ENCODE assay signal across 15 mouse cellular contexts in genomic region chr3:152054260-152054659, GRCm38 (mm10).
DNase-seq lines count a peak whose midpoint lies in the region; ATAC-seq and TF ChIP-seq lines count a peak whose summit lies in the region.
"Had no signal": no experiment of that assay in that cellular context is flagged by ENCODE, and none has a peak within 500 bp of the region (broad histone marks: within the 10 kb centered on the region; RNA-seq: fewer than 3 reads in every experiment).

No protein-coding gene starts in this region.

- H3K9ac ChIP-seq in heart, embryonic 11.5 days (ENCODE audit: low read depth, low read length): no peak overlapping the region
- no peak overlapping the region for H3K9ac ChIP-seq in lung, postnatal 0 days (replicated peaks; ENCODE audit: low read depth)
- no peak overlapping the region for H3K9ac ChIP-seq in intestine, embryonic 15.5 days
- H3K9ac ChIP-seq: embryonic facial prominence, embryonic 13.5 days; forebrain, embryonic 12.5 days; hindbrain, embryonic 15.5 days; kidney, embryonic 15.5 days; liver, embryonic 13.5 days; midbrain, embryonic 13.5 days had no signal

- no peak overlapping the region for H3K4me2 ChIP-seq in heart, embryonic 11.5 days
- no peak overlapping the region for H3K4me2 ChIP-seq in lung, postnatal 0 days (replicated peaks; ENCODE audit: low read depth, low read length)
- H3K4me2 ChIP-seq in intestine, embryonic 15.5 days (replicated peaks): no peak overlapping the region
- H3K4me2 ChIP-seq: embryonic facial prominence, embryonic 13.5 days; forebrain, embryonic 12.5 days; hindbrain, embryonic 15.5 days; kidney, embryonic 15.5 days; liver, embryonic 13.5 days; midbrain, embryonic 13.5 days had no signal

- intact Hi-C loops in heart, postnatal 36 days (cut with DNase I): no loop called here

- no peaks in the 10 kb centered on the region for H3K27me3 ChIP-seq in heart, embryonic 11.5 days (ENCODE audit: control insufficient read depth, insufficient read depth, low read length)
- no peaks in the 10 kb centered on the region for H3K27me3 ChIP-seq in lung, postnatal 0 days (replicated peaks; ENCODE audit: insufficient read depth, low read length)
- no peaks in the 10 kb centered on the region for H3K27me3 ChIP-seq in intestine, embryonic 15.5 days (replicated peaks)
- H3K27me3 ChIP-seq: embryonic facial prominence, embryonic 13.5 days; forebrain, embryonic 12.5 days; hindbrain, embryonic 15.5 days; kidney, embryonic 15.5 days; liver, embryonic 13.5 days; midbrain, embryonic 13.5 days had no signal

- no peaks in the 10 kb centered on the region for H3K9me3 ChIP-seq in heart, embryonic 11.5 days (replicated peaks; ENCODE audit: control insufficient read depth, low read length)
- no peaks in the 10 kb centered on the region for H3K9me3 ChIP-seq in lung, postnatal 0 days (ENCODE audit: low read length)
- H3K9me3 ChIP-seq in intestine, embryonic 15.5 days: no peaks in the 10 kb centered on the region
- H3K9me3 ChIP-seq: embryonic facial prominence, embryonic 13.5 days; forebrain, embryonic 12.5 days; hindbrain, embryonic 15.5 days; kidney, embryonic 15.5 days; liver, embryonic 13.5 days; midbrain, embryonic 13.5 days had no signal

- no peak for DNase-seq in heart, postnatal 36 days
- peak; percentile 17 for DNase-seq in lung, postnatal 0 days (ENCODE audit: low spot score)
- no peak for DNase-seq in lung, adult 18-20 months
- no peak for DNase-seq in right cerebral cortex, adult 18-20 months
- DNase-seq in layer of hippocampus, adult 11-12 months (ENCODE audit: low spot score): no peak
- DNase-seq: cerebellum, adult 11-12 months; liver, embryonic 13.5 days; lung, postnatal 4 days had no signal

- WGBS in heart, embryonic 11.5 days (ENCODE audit: insufficient replicate concordance): 45% methylated on average over 4 of the region's 4 CpGs
- WGBS in lung, postnatal 0 days: 49% methylated on average over 4 of the region's 4 CpGs
- 46% methylated on average over 4 of the region's 4 CpGs for WGBS in intestine, embryonic 15.5 days

- 0 out of 2 replicates have a peak, but pooled peaks have one; percentile 10 for ATAC-seq in heart, embryonic 11.5 days (replicated peaks; ENCODE audit: insufficient number of reproducible peaks, low FRiP score, low TSS enrichment)
- peak; percentile 46; the same call in 1 of the 2 replicates for ATAC-seq in lung, postnatal 0 days
- ATAC-seq in intestine, embryonic 15.5 days: peak; percentile 73
- ATAC-seq: midbrain, embryonic 13.5 days had no signal

- no peaks in the 10 kb centered on the region for H3K36me3 ChIP-seq in heart, embryonic 11.5 days (ENCODE audit: control insufficient read depth, insufficient read depth, low read length)
- H3K36me3 ChIP-seq in lung, postnatal 0 days (ENCODE audit: insufficient read depth, low read length): no peaks in the 10 kb centered on the region
- H3K36me3 ChIP-seq in intestine, embryonic 15.5 days: no peaks in the 10 kb centered on the region
- H3K36me3 ChIP-seq: embryonic facial prominence, embryonic 13.5 days; forebrain, embryonic 12.5 days; hindbrain, embryonic 15.5 days; kidney, embryonic 15.5 days; liver, embryonic 13.5 days; midbrain, embryonic 13.5 days had no signal

- no peak for TF ChIP-seq CTCF in lung, postnatal 0 days (IDR thresholded peaks at IDR 0.05)

- no peak overlapping the region for H3K4me3 ChIP-seq in heart, embryonic 11.5 days (ENCODE audit: low read depth, low read length)
- no peak overlapping the region for H3K4me3 ChIP-seq in lung, postnatal 0 days (ENCODE audit: low read depth, low read length)
- no peak overlapping the region for H3K4me3 ChIP-seq in intestine, embryonic 15.5 days (replicated peaks)
- H3K4me3 ChIP-seq: embryonic facial prominence, embryonic 13.5 days; forebrain, embryonic 12.5 days; hindbrain, embryonic 15.5 days; kidney, embryonic 15.5 days; liver, embryonic 13.5 days; midbrain, embryonic 13.5 days had no signal

- H3K27ac ChIP-seq in heart, embryonic 11.5 days (ENCODE audit: low read depth, low read length): no peak overlapping the region
- no peak overlapping the region for H3K27ac ChIP-seq in lung, postnatal 0 days (ENCODE audit: low read length)
- no peak overlapping the region for H3K27ac ChIP-seq in intestine, embryonic 15.5 days
- H3K27ac ChIP-seq: embryonic facial prominence, embryonic 13.5 days; forebrain, embryonic 12.5 days; hindbrain, embryonic 15.5 days; kidney, embryonic 15.5 days; liver, embryonic 13.5 days; midbrain, embryonic 13.5 days had no signal

- H3K4me1 ChIP-seq in heart, embryonic 11.5 days (ENCODE audit: control insufficient read depth, insufficient read depth, low read length): no peaks in the 10 kb centered on the region
- no peaks in the 10 kb centered on the region for H3K4me1 ChIP-seq in lung, postnatal 0 days (ENCODE audit: insufficient read depth, low read depth, low read length)
- no peaks in the 10 kb centered on the region for H3K4me1 ChIP-seq in intestine, embryonic 15.5 days (replicated peaks)
- H3K4me1 ChIP-seq: embryonic facial prominence, embryonic 13.5 days; forebrain, embryonic 12.5 days; hindbrain, embryonic 15.5 days; kidney, embryonic 15.5 days; liver, embryonic 13.5 days; midbrain, embryonic 13.5 days had no signal

- no peak for TF ChIP-seq EP300 in lung, postnatal 0 days (IDR thresholded peaks at IDR 0.05)

Comparison
In these comparisons a context has a peak if more than half of its experiments do, and no peak if none do; other contexts are left out.
1. ATAC-seq: peak in every context shown above with its lines; median percentile 73 in intestine, embryonic 15.5 days; 46 in lung, postnatal 0 days; 10 in heart, embryonic 11.5 days.